Mouse (Mus musculus) stomach, embryonic 14.5 days (tissue): Measurements from ENCODE around the gene Tbc1d9b. TPM values are rescaled to one million over a fixed set of nuclear protein-coding genes. Genes with fewer than 3 reads are reported as not detected.

Source experiments
- ATAC-seq: fragments of 200-750 bp; cut with Nextera tagmentation; 2 replicates; pipeline ENCODE4 v1.8.0; 2017; ENCODE audit warnings: low read depth, moderate TSS enrichment; ENCODE audit not compliant: insufficient number of reproducible peaks, insufficient read depth, low FRiP score
- H3K27ac ChIP-seq: fragments of 300-500 bp; sonication (generic); 2 replicates; pipeline ENCODE4 v1.5.1; 2014; ENCODE audit warnings: mild to moderate bottlenecking, low read length, moderate library complexity, mixed read lengths
- H3K27me3 ChIP-seq: fragments of 300-500 bp; sonication (generic); 2 replicates; pipeline ENCODE4 v1.6.1; 2014; ENCODE audit warnings: low read length, control low read depth, mixed read lengths; ENCODE audit not compliant: control insufficient read depth, insufficient read depth
- H3K36me3 ChIP-seq: fragments of 300-500 bp; sonication (generic); 2 replicates; pipeline ENCODE4 v1.6.1; 2014; ENCODE audit warnings: mild to moderate bottlenecking, control low read depth, low read length, moderate library complexity, mixed read lengths; ENCODE audit not compliant: control insufficient read depth, insufficient read depth
- H3K4me1 ChIP-seq: fragments of 300-500 bp; sonication (generic); 2 replicates; pipeline ENCODE4 v1.6.1; 2014; ENCODE audit warnings: low read length, control low read depth, mixed read lengths; ENCODE audit not compliant: control insufficient read depth, insufficient read depth
- H3K4me2 ChIP-seq: fragments of 300-500 bp; sonication (generic); replicated peaks from 2 replicates; pipeline ENCODE4 v1.6.1; 2014; ENCODE audit warnings: low read depth, low read length, control low read depth
- H3K4me3 ChIP-seq: fragments of 300-500 bp; sonication (generic); 2 replicates; pipeline ENCODE4 v1.5.1; 2014; ENCODE audit warnings: low read depth, low read length, control low read depth
- H3K9ac ChIP-seq: fragments of 300-500 bp; sonication (generic); replicated peaks from 2 replicates; pipeline ENCODE4 v1.6.1; 2014; ENCODE audit warnings: low read depth, mild to moderate bottlenecking, control low read depth, low read length, moderate library complexity, mixed read lengths
- H3K9me3 ChIP-seq: fragments of 300-500 bp; sonication (generic); 2 replicates; pipeline ENCODE4 v1.6.1; 2016; ENCODE audit warnings: low read depth, low read length, control low read depth; ENCODE audit not compliant: control insufficient read depth
- WGBS: fragments of 180-500 bp; shearing (Covaris S2); extraction: QIAGEN DNeasy Blood & Tissue Kit; methylation state at CpG from one replicate; pipeline ENCODE4 v1.1.7; 2014; 5-methylcytosine and 5-hydroxymethylcytosine counted together
- polyA plus RNA-seq: library from polyadenylated mRNA; unstranded; fragments of >200 nt; fragmentation: Nextera tagmentation; extraction: Ambion mirVana; gene quantifications from 2 replicates; pipeline ENCODE4 v1.2.1, GENCODE M21; 2014

The Tbc1d9b gene
- polyA plus RNA-seq, 1 experiment from 2014 or later, result 39.3 TPM

DNA sequence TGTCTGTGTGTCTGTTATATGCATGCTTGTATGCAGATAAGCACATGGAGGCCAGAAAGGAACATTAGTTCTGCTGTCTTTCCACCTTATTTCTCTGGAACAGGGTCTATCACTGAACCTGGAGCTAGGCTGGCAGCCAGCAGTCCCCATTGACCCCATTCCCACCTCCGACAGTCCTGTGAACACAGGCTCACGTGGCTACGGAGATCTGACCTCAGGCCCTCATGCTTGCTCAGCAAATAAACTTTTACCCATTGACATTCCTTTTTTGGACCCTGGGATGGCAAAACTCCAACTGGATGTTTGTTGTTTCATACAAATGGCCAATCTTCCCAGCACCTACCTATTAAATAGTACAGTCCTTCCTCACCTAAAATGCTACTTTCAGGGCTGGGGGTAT is 45.2 kb downstream of the Tbc1d9b start:
- Histone ChIP-seq H3K4me1 (peaks cover 6% of the 10 kb centered on the region; the same call in 1 of the 2 replicates), H3K27me3 (no peaks in the 10 kb centered on the region), H3K36me3 (peaks cover 3% of the 10 kb centered on the region), H3K9ac (no peak overlapping the region), H3K27ac (no peak overlapping the region), H3K9me3 (no peaks in the 10 kb centered on the region), H3K4me3 (no peak overlapping the region), H3K4me2 (no peak overlapping the region)
- no peak for ATAC-seq
- 55% methylated on average over 3 of the region's 3 CpGs for WGBS

GRCm38 (mm10) chr11:50177111-50177510 is 45.9 kb downstream of the Tbc1d9b start:
- ATAC-seq, result no peak
- Histone ChIP-seq H3K36me3 (no peaks in the 10 kb centered on the region; the same call in 1 of the 2 replicates), H3K9me3 (no peaks in the 10 kb centered on the region), H3K27ac (no peak overlapping the region), H3K4me3 (no peak overlapping the region), H3K9ac (no peak overlapping the region), H3K4me1 (peaks cover 6% of the 10 kb centered on the region; the same call in 1 of the 2 replicates), H3K4me2 (no peak overlapping the region), H3K27me3 (no peaks in the 10 kb centered on the region)
- WGBS, result 67% methylated on average over 6 of the region's 6 CpGs

DNA sequence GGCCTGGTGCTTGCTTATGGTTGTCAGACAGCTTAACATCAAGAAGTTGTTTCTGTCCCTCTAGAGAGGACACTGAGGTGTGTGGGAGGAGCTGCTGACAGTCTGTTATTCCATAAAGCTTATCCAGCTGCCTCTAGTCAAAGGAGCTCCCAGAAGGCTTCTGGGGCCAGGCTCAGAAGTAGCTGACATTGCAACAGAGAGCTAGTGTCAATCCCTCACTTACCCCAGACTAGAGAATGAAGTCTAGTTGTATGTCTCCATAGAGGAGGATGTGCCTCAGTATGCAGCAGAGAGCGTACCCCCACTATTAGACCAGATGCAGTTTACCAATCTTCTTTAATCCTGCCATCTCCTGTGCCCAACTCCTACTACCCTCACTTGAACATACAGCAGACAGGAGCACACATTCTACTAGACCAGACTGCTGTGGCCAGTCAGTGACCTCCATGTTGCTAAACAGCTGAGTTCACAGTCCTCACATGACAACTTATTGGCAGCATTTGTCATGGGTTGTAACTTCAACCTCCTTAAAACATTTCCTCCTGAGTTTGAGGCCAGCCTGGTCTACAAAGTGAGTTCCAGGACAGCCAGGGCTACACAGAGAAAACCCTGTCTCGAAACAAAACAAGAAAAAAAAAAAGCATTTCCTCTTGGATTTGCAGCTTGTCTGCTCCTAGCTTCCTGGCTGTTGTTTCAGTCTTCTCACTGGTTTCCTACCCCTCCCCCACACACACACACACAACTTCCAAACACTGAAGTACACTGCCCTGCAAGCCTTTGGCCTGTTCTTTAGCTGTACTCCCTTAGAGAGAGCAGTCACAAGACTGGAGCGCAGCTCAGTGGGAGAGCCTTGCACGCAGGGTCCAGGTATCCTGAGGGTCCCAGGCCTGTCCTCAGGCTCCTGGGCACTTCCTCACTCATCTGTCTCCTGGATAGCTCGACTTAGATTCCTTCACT is 47.6 kb downstream of the Tbc1d9b start:
- no peaks in the 10 kb centered on the region for H3K9me3 ChIP-seq
- no peaks in the 10 kb centered on the region; the same call in 1 of the 2 replicates for H3K36me3 ChIP-seq
- WGBS, result 72% methylated on average over 5 of the region's 5 CpGs
- no peak overlapping the region for H3K27ac ChIP-seq
- H3K4me2 ChIP-seq, result no peak overlapping the region
- H3K9ac ChIP-seq, result no peak overlapping the region
- no peak for ATAC-seq
- no peak overlapping the region for H3K4me3 ChIP-seq
- H3K4me1 ChIP-seq, result peaks cover 6% of the 10 kb centered on the region; the same call in 1 of the 2 replicates
- H3K27me3 ChIP-seq, result no peaks in the 10 kb centered on the region

DNA sequence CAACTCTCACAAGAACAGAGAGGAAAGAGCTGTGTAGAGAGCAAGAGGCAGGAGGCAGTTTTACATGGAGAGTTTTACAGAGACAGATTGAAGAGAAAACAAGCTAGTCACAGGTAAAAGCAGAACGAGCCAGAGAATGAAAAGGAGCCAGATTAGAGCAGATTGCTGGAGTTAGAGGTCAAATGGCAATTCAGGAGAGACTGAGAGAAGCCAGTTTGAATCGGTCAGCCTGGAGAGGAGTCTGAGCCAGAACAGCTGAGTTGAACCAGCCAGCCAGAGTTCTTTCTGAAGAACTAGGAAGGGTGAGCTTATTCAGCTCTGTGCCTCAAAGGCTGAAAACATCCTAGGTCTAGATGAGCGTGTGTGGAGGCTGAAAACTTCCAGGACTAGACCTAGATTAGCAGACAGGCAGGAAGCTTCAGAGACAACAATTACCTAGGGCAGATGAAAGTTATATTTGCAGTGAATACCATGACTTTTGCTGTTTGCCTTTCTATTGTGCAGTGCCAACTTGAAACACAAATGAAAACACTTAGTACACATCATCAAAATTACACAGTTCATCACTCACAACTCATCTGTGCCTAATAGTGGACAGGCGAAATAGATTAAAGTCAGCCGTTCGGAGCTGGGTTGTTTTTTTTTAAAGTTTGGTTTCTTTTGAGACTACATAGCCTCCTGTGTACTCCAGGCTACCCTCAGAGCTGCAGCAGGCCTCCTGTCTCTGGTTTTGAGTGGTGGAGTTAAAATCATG is 49.5 kb downstream of the Tbc1d9b start:
- H3K4me2 ChIP-seq, result no peak overlapping the region
- WGBS, result 72% methylated on average over 6 of the region's 6 CpGs
- no peak for ATAC-seq
- H3K27ac ChIP-seq, result no peak overlapping the region
- no peaks in the 10 kb centered on the region; the same call in 1 of the 2 replicates for H3K36me3 ChIP-seq
- H3K4me1 ChIP-seq, result no peaks in the 10 kb centered on the region
- no peak overlapping the region for H3K4me3 ChIP-seq
- H3K9ac ChIP-seq, result no peak overlapping the region
- no peaks in the 10 kb centered on the region for H3K9me3 ChIP-seq
- no peaks in the 10 kb centered on the region for H3K27me3 ChIP-seq

DNA sequence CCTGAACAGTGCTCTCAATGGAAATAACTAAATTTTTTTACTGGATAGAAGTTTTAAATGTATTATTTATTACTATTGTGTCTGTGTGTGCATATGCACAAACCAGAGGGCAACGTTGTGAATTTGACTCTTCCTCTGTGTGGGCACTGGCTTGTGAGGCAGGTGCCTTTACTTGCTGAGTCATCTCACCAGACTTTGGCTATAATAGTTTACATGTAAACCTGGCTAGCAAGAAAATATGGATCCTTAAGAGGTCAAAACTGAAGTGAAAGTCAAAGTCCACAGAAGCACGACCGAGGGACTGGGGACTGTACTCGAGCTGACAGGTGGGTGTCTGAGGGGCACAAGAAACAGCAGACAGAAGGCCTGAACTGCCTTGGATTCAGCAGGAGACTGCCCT is 51.5 kb downstream of the Tbc1d9b start:
- no peak overlapping the region for H3K27ac ChIP-seq
- no peak for ATAC-seq
- no peak overlapping the region for H3K9ac ChIP-seq
- H3K36me3 ChIP-seq, result no peaks in the 10 kb centered on the region; the same call in 1 of the 2 replicates
- no peak overlapping the region for H3K4me3 ChIP-seq
- H3K9me3 ChIP-seq, result no peaks in the 10 kb centered on the region
- H3K4me1 ChIP-seq, result no peaks in the 10 kb centered on the region
- 83% methylated on average over 4 of the region's 4 CpGs for WGBS
- H3K27me3 ChIP-seq, result no peaks in the 10 kb centered on the region
- no peak overlapping the region for H3K4me2 ChIP-seq

- 82% methylated on average over 3 of the region's 3 CpGs for WGBS
- no peak overlapping the region for H3K4me2 ChIP-seq
- no peak for ATAC-seq
- no peaks in the 10 kb centered on the region for H3K9me3 ChIP-seq
- H3K36me3 ChIP-seq, result no peaks in the 10 kb centered on the region
- no peak overlapping the region for H3K27ac ChIP-seq
- H3K27me3 ChIP-seq, result no peaks in the 10 kb centered on the region
- H3K4me1 ChIP-seq, result no peaks in the 10 kb centered on the region
- no peak overlapping the region for H3K9ac ChIP-seq
- no peak overlapping the region for H3K4me3 ChIP-seq
Observed at GRCm38 (mm10) chr11:50184788-50185187, 53.6 kb downstream of the Tbc1d9b start.

DNA sequence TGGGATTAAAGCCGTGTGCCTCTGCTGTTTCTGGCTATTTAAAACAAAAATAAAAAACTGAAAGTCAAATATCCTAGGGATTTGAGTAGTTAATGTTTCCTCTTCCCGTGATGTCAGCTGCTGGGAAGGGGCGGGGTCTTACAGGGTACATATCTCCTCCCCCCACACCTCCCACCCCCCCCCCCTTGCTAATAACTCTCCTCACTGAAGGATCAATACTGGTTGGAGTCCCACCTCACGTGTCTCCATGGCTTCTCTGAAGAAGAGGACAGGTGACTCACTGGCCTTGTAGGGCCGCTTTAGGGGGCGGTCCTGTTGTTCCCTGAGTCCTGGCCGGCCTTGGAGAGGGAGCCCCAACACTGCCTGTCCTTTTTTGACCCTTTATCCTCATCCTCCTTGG is 57.5 kb downstream of the Tbc1d9b start:
- WGBS, result 58% methylated on average over 7 of the region's 7 CpGs

DNA sequence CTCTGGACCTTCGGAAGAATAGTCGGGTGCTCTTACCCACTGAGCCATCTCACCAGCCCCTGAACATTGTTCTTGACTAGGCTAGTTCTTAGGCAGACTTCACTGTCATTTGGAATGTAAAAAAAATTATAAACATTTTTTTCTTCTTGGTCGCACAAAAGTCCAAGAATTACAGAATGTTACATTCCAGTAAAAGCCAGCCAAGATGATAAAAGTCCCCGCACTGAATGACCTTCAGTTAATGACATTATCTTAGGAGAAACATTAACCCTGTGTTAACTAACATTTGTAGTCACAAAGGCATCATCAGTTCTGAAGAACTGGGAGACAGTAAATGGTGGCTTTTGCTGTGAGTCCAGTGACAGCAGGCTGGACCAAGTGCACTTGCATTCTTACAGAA is 59.2 kb downstream of the Tbc1d9b start:
- 0 out of 2 replicates have a peak, but pooled peaks cover 3% of the 10 kb centered on the region for H3K36me3 ChIP-seq
- H3K27me3 ChIP-seq, result no peaks in the 10 kb centered on the region
- no peak overlapping the region for H3K4me3 ChIP-seq
- no peak overlapping the region for H3K9ac ChIP-seq
- H3K9me3 ChIP-seq, result no peaks in the 10 kb centered on the region
- H3K27ac ChIP-seq, result no peak overlapping the region
- H3K4me2 ChIP-seq, result no peak overlapping the region
- no peaks in the 10 kb centered on the region for H3K4me1 ChIP-seq
- 74% methylated on average over 4 of the region's 4 CpGs for WGBS
- no peak for ATAC-seq

More for the DNA sequence above, 57.5 kb downstream of the Tbc1d9b start:
- Histone ChIP-seq H3K4me1 (no peaks in the 10 kb centered on the region), H3K27me3 (no peaks in the 10 kb centered on the region), H3K36me3 (no peaks in the 10 kb centered on the region), H3K4me2 (no peak overlapping the region), H3K4me3 (no peak overlapping the region), H3K27ac (no peak overlapping the region), H3K9me3 (no peaks in the 10 kb centered on the region), H3K9ac (no peak overlapping the region)
- peak; percentile 28; the same call in 1 of the 2 replicates for ATAC-seq
